Mouse (Mus musculus): ENCODE results near the gene Thra. TPM values are rescaled to one million over a fixed set of nuclear protein-coding genes. Genes with fewer than 3 reads are reported as not detected.

Thra gene
- polyA plus RNA-seq, 1 experiment from 2014 or later, result 28.0 TPM

- peak overlapping the region; percentile 90 for H3K27ac ChIP-seq (ENCODE audit: low read depth, low read length)
- H3K9ac ChIP-seq (ENCODE audit: low read depth, low read length), result peak overlapping the region; percentile 89; the same call in 1 of the 2 replicates
- H3K4me3 ChIP-seq (ENCODE audit: low read length), result peak overlapping the region; percentile 90
- ATAC-seq (ENCODE audit: low FRiP score, low TSS enrichment), result no peak
- H3K9me3 ChIP-seq (ENCODE audit: control insufficient read depth, low read length), result no peaks in the 10 kb centered on the region
- WGBS, result 5% methylated on average over 8 of the region's 8 CpGs
- H3K4me1 ChIP-seq (ENCODE audit: control insufficient read depth, insufficient read depth, low read length), result peaks cover 34% of the 10 kb centered on the region
- peak overlapping the region; percentile 88 for H3K4me2 ChIP-seq (replicated peaks; ENCODE audit: low read depth, low read length)
- no peaks in the 10 kb centered on the region for H3K27me3 ChIP-seq (ENCODE audit: control insufficient read depth, insufficient read depth, low read length)
- no peaks in the 10 kb centered on the region for H3K36me3 ChIP-seq (ENCODE audit: control insufficient read depth, insufficient read depth, low read length)
Measured at GRCm38 (mm10) chr11:98740026-98740392, 429 bp upstream of the Thra start.

- peak overlapping the region; percentile 90 for H3K27ac ChIP-seq (ENCODE audit: low read depth, low read length)
- H3K27me3 ChIP-seq (ENCODE audit: control insufficient read depth, insufficient read depth, low read length), result no peaks in the 10 kb centered on the region
- peak overlapping the region; percentile 90 for H3K4me3 ChIP-seq (ENCODE audit: low read length)
- no peak for ATAC-seq (ENCODE audit: low FRiP score, low TSS enrichment)
- peak overlapping the region; percentile 88 for H3K4me2 ChIP-seq (replicated peaks; ENCODE audit: low read depth, low read length)
- H3K9ac ChIP-seq (ENCODE audit: low read depth, low read length), result peak overlapping the region; percentile 89
- H3K9me3 ChIP-seq (ENCODE audit: control insufficient read depth, low read length), result no peaks in the 10 kb centered on the region
- WGBS, result under 1% methylated on average over 17 of the region's 17 CpGs
- H3K4me1 ChIP-seq (ENCODE audit: control insufficient read depth, insufficient read depth, low read length), result peaks cover 45% of the 10 kb centered on the region
- no peaks in the 10 kb centered on the region for H3K36me3 ChIP-seq (ENCODE audit: control insufficient read depth, insufficient read depth, low read length)
Measured at GRCm38 (mm10) chr11:98741051-98741620, 698 bp downstream of the Thra start.

GRCm38 (mm10) chr11:98741622-98742396, 1.4 kb downstream of the Thra start:
- peak overlapping the region; percentile 90 for H3K4me3 ChIP-seq (ENCODE audit: low read length)
- 1% methylated on average over 54 of the region's 86 CpGs for WGBS
- H3K9me3 ChIP-seq (ENCODE audit: control insufficient read depth, low read length), result no peaks in the 10 kb centered on the region
- no peaks in the 10 kb centered on the region for H3K36me3 ChIP-seq (ENCODE audit: control insufficient read depth, insufficient read depth, low read length)
- H3K27ac ChIP-seq (ENCODE audit: low read depth, low read length), result peak overlapping the region; percentile 90
- no peaks in the 10 kb centered on the region for H3K27me3 ChIP-seq (ENCODE audit: control insufficient read depth, insufficient read depth, low read length)
- peak overlapping the region; percentile 89 for H3K9ac ChIP-seq (ENCODE audit: low read depth, low read length)
- peak overlapping the region; percentile 88 for H3K4me2 ChIP-seq (replicated peaks; ENCODE audit: low read depth, low read length)
- ATAC-seq (ENCODE audit: low FRiP score, low TSS enrichment), result peak; percentile 74
- peaks cover 52% of the 10 kb centered on the region for H3K4me1 ChIP-seq (ENCODE audit: control insufficient read depth, insufficient read depth, low read length)

GRCm38 (mm10) chr11:98742397-98743291, 2.2 kb downstream of the Thra start:
- WGBS, result 2% methylated on average over 21 of the region's 21 CpGs
- Histone ChIP-seq H3K27ac (ENCODE audit: low read depth, low read length) (peak overlapping the region; percentile 90), H3K4me1 (ENCODE audit: control insufficient read depth, insufficient read depth, low read length) (peaks cover 58% of the 10 kb centered on the region), H3K4me2 (replicated peaks; ENCODE audit: low read depth, low read length) (peak overlapping the region; percentile 88), H3K4me3 (ENCODE audit: low read length) (peak overlapping the region; percentile 90), H3K36me3 (ENCODE audit: control insufficient read depth, insufficient read depth, low read length) (no peaks in the 10 kb centered on the region), H3K9me3 (ENCODE audit: control insufficient read depth, low read length) (no peaks in the 10 kb centered on the region), H3K9ac (ENCODE audit: low read depth, low read length) (peak overlapping the region; percentile 89), H3K27me3 (ENCODE audit: control insufficient read depth, insufficient read depth, low read length) (no peaks in the 10 kb centered on the region)
- ATAC-seq (ENCODE audit: low FRiP score, low TSS enrichment), result no peak

- no peaks in the 10 kb centered on the region for H3K9me3 ChIP-seq (ENCODE audit: control insufficient read depth, low read length)
- peak overlapping the region; percentile 90 for H3K4me3 ChIP-seq (ENCODE audit: low read length)
- peak overlapping the region; percentile 90 for H3K27ac ChIP-seq (ENCODE audit: low read depth, low read length)
- peak overlapping the region; percentile 88 for H3K4me2 ChIP-seq (replicated peaks; ENCODE audit: low read depth, low read length)
- H3K36me3 ChIP-seq (ENCODE audit: control insufficient read depth, insufficient read depth, low read length), result no peaks in the 10 kb centered on the region
- 5% methylated on average over 9 of the region's 9 CpGs for WGBS
- ATAC-seq (ENCODE audit: low FRiP score, low TSS enrichment), result peak; percentile 51
- no peaks in the 10 kb centered on the region for H3K27me3 ChIP-seq (ENCODE audit: control insufficient read depth, insufficient read depth, low read length)
- peak overlapping the region; percentile 89; the same call in 1 of the 2 replicates for H3K9ac ChIP-seq (ENCODE audit: low read depth, low read length)
- peaks cover 70% of the 10 kb centered on the region for H3K4me1 ChIP-seq (ENCODE audit: control insufficient read depth, insufficient read depth, low read length)
Measured at GRCm38 (mm10) chr11:98743655-98744345, 3.4 kb downstream of the Thra start.

- Histone ChIP-seq H3K4me1 (ENCODE audit: control insufficient read depth, insufficient read depth, low read length) (peaks cover 77% of the 10 kb centered on the region), H3K4me3 (ENCODE audit: low read length) (peak overlapping the region; percentile 90; the same call in 1 of the 2 replicates), H3K27me3 (ENCODE audit: control insufficient read depth, insufficient read depth, low read length) (no peaks in the 10 kb centered on the region), H3K4me2 (replicated peaks; ENCODE audit: low read depth, low read length) (peak overlapping the region; percentile 88), H3K27ac (ENCODE audit: low read depth, low read length) (peak overlapping the region; percentile 90), H3K9ac (ENCODE audit: low read depth, low read length) (peak overlapping the region; percentile 89; the same call in 1 of the 2 replicates), H3K9me3 (ENCODE audit: control insufficient read depth, low read length) (no peaks in the 10 kb centered on the region), H3K36me3 (ENCODE audit: control insufficient read depth, insufficient read depth, low read length) (no peaks in the 10 kb centered on the region)
- no peak for ATAC-seq (ENCODE audit: low FRiP score, low TSS enrichment)
- WGBS, result 29% methylated on average over 7 of the region's 7 CpGs
Measured at GRCm38 (mm10) chr11:98744456-98745019, 4.1 kb downstream of the Thra start.

- 0 out of 2 replicates have a peak overlapping the region, but pooled peaks have one; percentile 5 for H3K4me2 ChIP-seq (replicated peaks; ENCODE audit: low read depth, low read length)
- H3K9ac ChIP-seq (ENCODE audit: low read depth, low read length), result peak overlapping the region; percentile 13; the same call in 1 of the 2 replicates
- H3K4me3 ChIP-seq (ENCODE audit: low read length), result no peak overlapping the region
- H3K27ac ChIP-seq (ENCODE audit: low read depth, low read length), result peak overlapping the region; percentile 59; the same call in 1 of the 2 replicates
- no peak for ATAC-seq (ENCODE audit: low FRiP score, low TSS enrichment)
- 41% methylated on average over 12 of the region's 12 CpGs for WGBS
- H3K36me3 ChIP-seq (ENCODE audit: control insufficient read depth, insufficient read depth, low read length), result no peaks in the 10 kb centered on the region
- no peaks in the 10 kb centered on the region for H3K27me3 ChIP-seq (ENCODE audit: control insufficient read depth, insufficient read depth, low read length)
- peaks cover 83% of the 10 kb centered on the region for H3K4me1 ChIP-seq (ENCODE audit: control insufficient read depth, insufficient read depth, low read length)
- no peaks in the 10 kb centered on the region for H3K9me3 ChIP-seq (ENCODE audit: control insufficient read depth, low read length)
Measured at GRCm38 (mm10) chr11:98745932-98746853, 5.8 kb downstream of the Thra start.
